14 mouse cellular contexts compared by ENCODE assay signal in genomic region chr2:70992715-70993114, GRCm38 (mm10).
DNase-seq lines count a peak whose midpoint lies in the region; ATAC-seq lines count a peak whose summit lies in the region.
"Had no signal": no experiment of that assay in that cellular context is flagged by ENCODE, and none has a peak within 500 bp of the region (broad histone marks: within the 10 kb centered on the region; RNA-seq: fewer than 3 reads in every experiment).

No protein-coding gene starts in this region.

- no peak for ATAC-seq in hindbrain, embryonic 11.5 days (ENCODE audit: low FRiP score)

- H3K4me1 ChIP-seq in hindbrain, embryonic 11.5 days (replicated peaks; ENCODE audit: control insufficient read depth, insufficient read depth, low read length) = no peaks in the 10 kb centered on the region; the same call in 1 of the 2 replicates
- H3K4me1 ChIP-seq: embryonic facial prominence, embryonic 12.5 days had no signal

- WGBS in hindbrain, embryonic 11.5 days = 72% methylated on average over 2 of the region's 2 CpGs

- no peak overlapping the region for H3K4me2 ChIP-seq in hindbrain, embryonic 11.5 days (replicated peaks; ENCODE audit: low read depth, low read length)
- H3K4me2 ChIP-seq: embryonic facial prominence, embryonic 12.5 days; hindbrain, embryonic 15.5 days; liver, embryonic 15.5 days had no signal

- no peaks in the 10 kb centered on the region for H3K9me3 ChIP-seq in hindbrain, embryonic 11.5 days (ENCODE audit: control insufficient read depth, low read length)
- H3K9me3 ChIP-seq: embryonic facial prominence, embryonic 12.5 days; hindbrain, embryonic 15.5 days; liver, embryonic 15.5 days had no signal

- no peaks in the 10 kb centered on the region for H3K27me3 ChIP-seq in hindbrain, embryonic 11.5 days (ENCODE audit: control insufficient read depth, insufficient read depth, low read length)
- H3K27me3 ChIP-seq: embryonic facial prominence, embryonic 12.5 days; hindbrain, embryonic 15.5 days; liver, embryonic 15.5 days had no signal

- H3K4me3 ChIP-seq in hindbrain, embryonic 11.5 days (ENCODE audit: low read depth, low read length) = no peak overlapping the region
- H3K4me3 ChIP-seq: embryonic facial prominence, embryonic 12.5 days; hindbrain, embryonic 15.5 days; liver, embryonic 15.5 days had no signal

- H3K27ac ChIP-seq in hindbrain, embryonic 11.5 days (ENCODE audit: low read depth, low read length) = no peak overlapping the region
- H3K27ac ChIP-seq: embryonic facial prominence, embryonic 12.5 days; hindbrain, embryonic 15.5 days; liver, embryonic 15.5 days had no signal

- H3K9ac ChIP-seq in hindbrain, embryonic 11.5 days (ENCODE audit: low read depth, low read length) = no peak overlapping the region
- H3K9ac ChIP-seq: embryonic facial prominence, embryonic 12.5 days; hindbrain, embryonic 15.5 days; liver, embryonic 15.5 days had no signal

- no peaks in the 10 kb centered on the region for H3K36me3 ChIP-seq in hindbrain, embryonic 11.5 days (ENCODE audit: control insufficient read depth, insufficient read depth, low read length)
- H3K36me3 ChIP-seq: embryonic facial prominence, embryonic 12.5 days; hindbrain, embryonic 15.5 days; liver, embryonic 15.5 days had no signal

- peak; percentile 8 to 26 for DNase-seq in cerebellum, postnatal 10 days
- DNase-seq in cerebellum, adult 9-10 months = no peak
- peak; percentile 21 to 24 for DNase-seq in lung, adult 18-20 months
- no peak for DNase-seq in lung, postnatal 4 days
- DNase-seq in heart, postnatal 4 days = peak; percentile 29
- peak; percentile 48 to 69 for DNase-seq in thymus, postnatal 36 days
- DNase-seq in hindbrain, embryonic 11.5 days (ENCODE audit: low spot score) = no peak
- no peak for DNase-seq in urinary bladder, postnatal 4 days (ENCODE audit: low spot score in 2 of 2)
- DNase-seq: gastrocnemius, postnatal 14 days; kidney, adult 8-10 months; right cerebral cortex, postnatal 4 days had no signal

Comparison
In these comparisons a context has a peak if more than half of its experiments do, and no peak if none do; other contexts are left out.
1. DNase-seq: peak in cerebellum, postnatal 10 days (2 of 2), lung, adult 18-20 months (2 of 2), heart, postnatal 4 days (single experiment) and thymus, postnatal 36 days (2 of 2); none in cerebellum, adult 9-10 months (single experiment), lung, postnatal 4 days (0 of 2), hindbrain, embryonic 11.5 days (single experiment) and urinary bladder, postnatal 4 days (0 of 2).